Mouse (Mus musculus) E14TG2a.4 (cell line): ENCODE data around the gene Dnah7b.
"Not testable (repeated sequence)": the region's sequence is repeated elsewhere in the genome, so short reads cannot be mapped to it uniquely, and the experiment has no call there.

Experiments
- H3K27me3 ChIP-seq: 2 replicates; pipeline ENCODE4 v1.6.1; 2014; ENCODE audit warnings: low read length, control low read depth; ENCODE audit not compliant: insufficient read depth
- H3K36me3 ChIP-seq: 2 replicates; pipeline ENCODE4 v1.6.1; 2014; ENCODE audit warnings: low read length, control low read depth; ENCODE audit not compliant: insufficient read depth
- H3K4me1 ChIP-seq: replicated peaks from 2 replicates; pipeline ENCODE4 v1.6.1; 2014; ENCODE audit warnings: low read depth, low read length, control low read depth
- H3K4me3 ChIP-seq: replicated peaks from 2 replicates; pipeline ENCODE4 v1.5.1; 2014; ENCODE audit warnings: mild to moderate bottlenecking, low read length
- H3K9me3 ChIP-seq: 2 replicates; pipeline ENCODE4 v1.6.1; 2014; ENCODE audit warnings: low read length, control low read depth
- CTCF ChIP-seq: conservative IDR thresholded peaks from 2 replicates; pipeline ENCODE4 v1.5.1; 2014; ENCODE audit warnings: low read length
- NANOG ChIP-seq: IDR thresholded peaks from 2 replicates; pipeline ENCODE4 v1.6.1; 2014; ENCODE audit warnings: borderline replicate concordance, low read length, mixed read lengths
- POU5F1 ChIP-seq: IDR thresholded peaks from 2 replicates; pipeline ENCODE4 v1.6.1; 2014; ENCODE audit warnings: low read length, borderline replicate concordance

Gene Dnah7b

GRCm38 (mm10) chr1:46066015-46066414 is at the start of gene Dnah7b:
TSS of gene Dnah7b (plus strand) at chr1:46066315.
- H3K36me3 ChIP-seq, result no peaks in the 10 kb centered on the region
- TF ChIP-seq CTCF, result no peak
- TF ChIP-seq NANOG, result no peak
- no peak for TF ChIP-seq POU5F1
- H3K4me1 ChIP-seq, result no peaks in the 10 kb centered on the region
- peak within 1 kb of the TSS; percentile 72 for H3K4me3 ChIP-seq
- H3K27me3 ChIP-seq, result no peaks in the 10 kb centered on the region
- no peaks in the 10 kb centered on the region for H3K9me3 ChIP-seq

- Histone ChIP-seq H3K27me3 (no peaks in the 10 kb centered on the region), H3K36me3 (no peaks in the 10 kb centered on the region), H3K4me3 (no peak overlapping the region), H3K4me1 (no peaks in the 10 kb centered on the region), H3K9me3 (peaks cover 3% of the 10 kb centered on the region; the same call in 1 of the 2 replicates)
- TF ChIP-seq POU5F1 (no peak), NANOG (no peak), CTCF (peak; percentile 23; the same call in 1 of the 2 replicates)
Observed at GRCm38 (mm10) chr1:46018382-46018977, 47.6 kb upstream of the Dnah7b start.

- Histone ChIP-seq H3K4me3 (no peak overlapping the region), H3K27me3 (no peaks in the 10 kb centered on the region), H3K9me3 (no peaks in the 10 kb centered on the region), H3K36me3 (no peaks in the 10 kb centered on the region), H3K4me1 (no peaks in the 10 kb centered on the region)
- TF ChIP-seq CTCF (peak; percentile 21), POU5F1 (no peak), NANOG (no peak)
Observed at GRCm38 (mm10) chr1:46022262-46022661, 43.9 kb upstream of the Dnah7b start.

- Histone ChIP-seq H3K4me3 (no peak overlapping the region), H3K4me1 (no peaks in the 10 kb centered on the region), H3K9me3 (no peaks in the 10 kb centered on the region), H3K27me3 (no peaks in the 10 kb centered on the region), H3K36me3 (no peaks in the 10 kb centered on the region)
- TF ChIP-seq NANOG, result no peak
- no peak for TF ChIP-seq POU5F1
- no peak for TF ChIP-seq CTCF
Observed at GRCm38 (mm10) chr1:46031993-46032555, 34.0 kb upstream of the Dnah7b start.

- Histone ChIP-seq H3K4me3 (no peak overlapping the region), H3K4me1 (no peaks in the 10 kb centered on the region), H3K36me3 (no peaks in the 10 kb centered on the region), H3K9me3 (no peaks in the 10 kb centered on the region), H3K27me3 (no peaks in the 10 kb centered on the region)
- TF ChIP-seq POU5F1 (no peak), NANOG (no peak), CTCF (no peak)
Observed at GRCm38 (mm10) chr1:46048188-46048587, 17.9 kb upstream of the Dnah7b start.

GRCm38 (mm10) chr1:46066484-46067251 is 553 bp downstream of the Dnah7b start:
- no peaks in the 10 kb centered on the region for H3K27me3 ChIP-seq
- no peaks in the 10 kb centered on the region for H3K4me1 ChIP-seq
- no peaks in the 10 kb centered on the region for H3K36me3 ChIP-seq
- TF ChIP-seq CTCF, result no peak
- no peak for TF ChIP-seq POU5F1
- TF ChIP-seq NANOG, result no peak
- H3K9me3 ChIP-seq, result no peaks in the 10 kb centered on the region
- peak overlapping the region; percentile 72 for H3K4me3 ChIP-seq

- H3K4me1 ChIP-seq, H3K4me3 ChIP-seq, H3K27me3 ChIP-seq, H3K9me3 ChIP-seq, H3K36me3 ChIP-seq: not testable (repeated sequence)
Observed at GRCm38 (mm10) chr1:46068787-46069186, 2.7 kb downstream of the Dnah7b start.

- H3K27me3 ChIP-seq, result no peaks in the 10 kb centered on the region
Observed at GRCm38 (mm10) chr1:46077891-46078290, 11.8 kb downstream of the Dnah7b start.

GRCm38 (mm10) chr1:46100484-46100883 is 34.4 kb downstream of the Dnah7b start:
- Histone ChIP-seq H3K4me1 (no peaks in the 10 kb centered on the region), H3K27me3 (no peaks in the 10 kb centered on the region), H3K9me3 (no peaks in the 10 kb centered on the region), H3K36me3 (no peaks in the 10 kb centered on the region), H3K4me3 (no peak overlapping the region)
- TF ChIP-seq NANOG (no peak), CTCF (no peak), POU5F1 (no peak)

More at GRCm38 (mm10) chr1:46077891-46078290, 11.8 kb downstream of the Dnah7b start:
- TF ChIP-seq POU5F1, result no peak
- no peak for TF ChIP-seq CTCF
- no peak for TF ChIP-seq NANOG
- no peaks in the 10 kb centered on the region for H3K4me1 ChIP-seq
- H3K9me3 ChIP-seq, result peaks cover 6% of the 10 kb centered on the region
- H3K36me3 ChIP-seq, result no peaks in the 10 kb centered on the region
- H3K4me3 ChIP-seq, result no peak overlapping the region

- not testable (repeated sequence) for H3K27me3 ChIP-seq, H3K36me3 ChIP-seq
Observed at GRCm38 (mm10) chr1:46112606-46113005, 46.5 kb downstream of the Dnah7b start.

GRCm38 (mm10) chr1:46117179-46117578 is 51.1 kb downstream of the Dnah7b start:
- not testable (repeated sequence) for H3K4me3 ChIP-seq, H3K36me3 ChIP-seq, H3K9me3 ChIP-seq, H3K27me3 ChIP-seq, H3K4me1 ChIP-seq

More at GRCm38 (mm10) chr1:46112606-46113005, 46.5 kb downstream of the Dnah7b start:
- not testable (repeated sequence) for H3K9me3 ChIP-seq, H3K4me3 ChIP-seq, H3K4me1 ChIP-seq
